Mouse (Mus musculus): ENCODE data around the gene E030025P04Rik.

Gene E030025P04Rik

GRCm38 (mm10) chr11:109102646-109103045 is 41.5 kb downstream of the E030025P04Rik start:
- DNase-seq (ENCODE audit: inconsistent ontology term), result no peak

GRCm38 (mm10) chr11:109100266-109100665 is 43.9 kb downstream of the E030025P04Rik start:
- DNase-seq (ENCODE audit: inconsistent ontology term), result peak; percentile 20

- DNase-seq (ENCODE audit: inconsistent ontology term), result no peak
These were observed 52.3 kb downstream of the E030025P04Rik start for GRCm38 (mm10) chr11:109091821-109092220.
